Mouse (Mus musculus) MN1 (cell line): ENCODE measurements around the gene F11.

Source experiments
- DNase-seq: peaks from one replicate; pipeline ENCODE4 v3.0.0-alpha.2; 2016; ENCODE audit warnings: low spot score

F11 gene

DNA sequence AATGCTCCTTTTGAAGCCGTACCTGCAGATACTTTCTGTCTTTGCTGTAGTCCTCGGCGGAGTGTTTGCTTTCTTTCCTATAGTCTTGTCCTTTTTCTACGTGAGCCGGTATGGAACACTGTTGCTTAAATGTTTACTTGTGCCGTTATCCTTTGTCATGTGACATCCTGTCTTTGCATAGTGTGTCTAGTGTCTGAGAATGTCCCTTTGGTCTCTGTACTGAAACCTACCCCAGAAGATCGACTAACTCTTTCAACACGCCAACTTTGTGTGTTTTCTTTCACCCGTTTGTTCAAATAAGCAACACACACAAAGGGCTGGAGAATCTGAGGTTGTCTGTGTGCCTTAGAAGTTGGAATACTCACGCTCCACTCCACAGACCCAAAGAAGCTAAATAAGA, at the start of gene F11:
Gene F11 (minus strand): TSS at position 112 of the 400 bp plus-strand sequence.
- no peak for DNase-seq

DNA sequence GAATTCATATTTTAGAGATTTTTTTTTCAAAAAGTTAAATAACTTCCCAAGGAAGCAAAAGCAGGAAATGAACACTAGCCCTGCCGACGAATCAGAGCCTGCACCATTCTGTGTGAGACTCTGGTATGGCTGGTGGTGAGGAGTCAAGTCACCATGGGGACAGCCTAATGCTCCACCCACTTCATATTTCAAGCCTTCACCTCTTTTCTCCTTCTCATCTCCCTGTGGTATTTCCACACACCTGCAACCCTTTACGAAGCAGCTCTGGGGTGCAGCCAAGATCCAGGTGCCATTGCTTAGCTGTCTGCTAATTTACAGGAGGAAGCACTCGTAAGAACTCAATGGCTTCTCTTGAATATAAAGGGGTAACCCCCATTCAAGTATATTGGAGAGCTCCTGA, 49.1 kb upstream of the F11 start:
- no peak for DNase-seq

DNA sequence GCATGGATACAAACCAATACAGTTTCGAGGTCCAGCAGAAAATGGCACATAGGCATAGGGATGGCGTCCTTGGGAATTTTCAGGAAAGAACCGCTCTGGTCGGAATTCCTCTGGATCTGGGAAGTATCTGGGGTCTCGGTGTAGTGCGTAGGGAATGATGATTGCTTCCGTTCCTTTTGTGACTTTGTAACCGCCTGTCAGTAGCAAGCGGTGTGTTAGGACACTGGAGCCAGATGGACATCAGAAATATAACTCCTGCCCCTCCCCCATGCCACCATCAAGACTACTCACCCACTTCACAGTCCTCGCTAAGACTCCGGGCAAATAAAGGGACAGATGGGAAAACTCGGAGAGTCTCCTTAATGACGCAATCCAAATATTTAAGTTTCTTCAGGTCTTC, 46.5 kb upstream of the F11 start, which contains the start of gene Gm45753:
Gene Gm45753 (minus strand): TSS at position 101 of the 400 bp plus-strand sequence.
- no peak for DNase-seq

- DNase-seq = no peak
These were observed 43.6 kb upstream of the F11 start for GRCm38 (mm10) chr8:45305479-45305878.

GRCm38 (mm10) chr8:45304354-45304753, 42.5 kb upstream of the F11 start:
- no peak for DNase-seq

DNA sequence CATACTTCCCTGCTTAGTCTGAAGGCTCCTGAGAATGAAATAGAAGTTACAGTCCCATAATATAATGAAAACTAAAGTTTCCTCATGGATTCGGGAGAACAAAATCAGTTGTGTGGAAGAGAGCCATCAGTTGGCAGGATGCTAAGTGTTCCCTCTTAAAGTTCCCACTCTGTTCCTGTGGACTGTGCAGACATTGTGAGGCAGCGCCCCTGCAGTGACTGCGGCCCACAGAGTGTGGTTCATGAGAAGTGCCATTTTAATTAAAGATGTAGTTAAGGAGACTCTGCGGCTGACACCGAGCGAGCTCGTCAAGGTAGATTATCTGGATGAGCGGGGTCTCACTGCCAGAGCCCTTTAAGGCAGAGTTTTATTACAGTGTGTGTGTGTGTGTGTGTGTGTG, 40.6 kb upstream of the F11 start:
- no peak for DNase-seq

- DNase-seq = no peak
These were observed 33.4 kb upstream of the F11 start for GRCm38 (mm10) chr8:45295276-45295675.

DNA sequence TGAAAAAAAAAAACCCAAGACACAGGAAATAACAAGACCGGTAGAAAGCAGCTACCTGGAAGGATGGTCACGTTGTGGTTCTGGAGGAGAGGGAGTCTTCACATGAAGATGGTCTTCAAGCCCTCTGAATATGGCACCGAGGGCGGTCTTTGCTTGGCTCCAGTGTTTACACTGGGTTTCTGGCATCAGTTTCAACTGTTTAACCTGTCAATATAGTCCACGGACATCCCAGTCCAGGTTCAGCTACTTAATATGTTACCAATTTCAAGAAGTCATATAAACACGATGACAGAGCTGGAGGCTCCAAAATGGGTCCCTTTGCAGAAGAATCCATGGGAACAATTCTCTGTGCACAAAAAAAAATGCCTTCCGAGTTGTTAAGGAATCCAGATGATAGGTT, 32.9 kb upstream of the F11 start, which contains the start of gene Klkb1:
Gene Klkb1 (minus strand): TSS at position 173 of the 400 bp plus-strand sequence.
- no peak for DNase-seq

DNA sequence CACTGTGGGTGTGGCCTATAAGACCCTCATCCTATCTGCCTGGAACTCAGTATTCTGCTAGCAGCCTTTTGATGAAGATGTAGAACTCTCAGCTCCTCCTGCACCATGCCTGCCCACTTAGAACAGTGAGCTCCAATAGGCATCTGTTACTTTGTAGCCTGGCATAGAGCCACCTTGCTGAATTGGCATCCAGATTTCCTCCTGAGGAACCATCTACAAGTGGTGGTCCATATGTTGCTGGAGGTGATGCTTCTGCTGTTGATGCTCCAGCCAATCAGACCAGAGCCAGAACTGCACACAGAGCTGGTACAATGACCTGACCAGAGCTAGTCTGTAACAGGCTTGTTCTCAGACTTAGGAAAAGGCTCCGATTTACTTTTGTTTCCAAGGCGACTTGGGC, 30.0 kb upstream of the F11 start:
- no peak for DNase-seq

DNA sequence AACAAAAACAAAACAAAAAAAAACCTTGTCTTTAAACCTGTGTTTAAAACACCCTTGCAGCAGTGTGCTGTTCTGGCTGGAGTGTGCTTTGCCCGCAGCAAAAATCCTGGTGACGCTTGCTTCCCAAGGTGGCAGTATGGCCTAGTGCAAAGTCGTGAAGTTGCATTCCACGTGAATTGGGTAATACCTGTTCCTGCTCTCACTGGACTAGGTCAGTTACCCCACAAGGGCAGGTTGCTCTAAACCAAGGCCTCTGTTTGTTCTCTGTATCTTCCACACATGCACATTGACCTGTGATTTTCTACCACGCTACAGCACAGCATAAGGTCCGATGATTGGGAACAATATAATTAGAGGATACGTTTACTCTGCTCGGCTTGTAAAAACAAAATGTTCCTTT, 19.8 kb upstream of the F11 start:
- DNase-seq = no peak

- DNase-seq = no peak
These were observed 15.6 kb upstream of the F11 start for GRCm38 (mm10) chr8:45277453-45277852.

GRCm38 (mm10) chr8:45274317-45274716, 12.5 kb upstream of the F11 start:
- no peak for DNase-seq

DNA sequence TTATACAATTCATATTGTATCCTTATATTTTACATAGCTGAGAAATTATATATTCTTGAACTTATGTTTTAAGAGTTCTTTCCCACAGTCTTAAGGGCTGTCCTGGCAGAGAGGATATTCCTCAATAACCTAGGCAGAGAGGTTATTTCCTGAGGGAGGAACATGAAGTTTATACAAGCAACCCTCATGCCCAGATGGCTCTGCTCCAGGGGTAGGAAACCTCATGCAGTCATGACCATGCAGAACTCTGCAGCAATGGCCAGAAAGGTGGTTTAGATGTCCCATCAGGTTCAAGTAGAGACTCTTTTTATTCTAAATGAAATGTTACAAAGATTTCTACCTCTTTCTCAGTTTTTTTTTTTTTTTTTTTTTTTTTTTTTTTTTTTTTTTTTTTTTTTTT, 7.2 kb upstream of the F11 start:
- no peak for DNase-seq

- no peak for DNase-seq
These were observed 6.7 kb upstream of the F11 start for GRCm38 (mm10) chr8:45268485-45268884.

DNA sequence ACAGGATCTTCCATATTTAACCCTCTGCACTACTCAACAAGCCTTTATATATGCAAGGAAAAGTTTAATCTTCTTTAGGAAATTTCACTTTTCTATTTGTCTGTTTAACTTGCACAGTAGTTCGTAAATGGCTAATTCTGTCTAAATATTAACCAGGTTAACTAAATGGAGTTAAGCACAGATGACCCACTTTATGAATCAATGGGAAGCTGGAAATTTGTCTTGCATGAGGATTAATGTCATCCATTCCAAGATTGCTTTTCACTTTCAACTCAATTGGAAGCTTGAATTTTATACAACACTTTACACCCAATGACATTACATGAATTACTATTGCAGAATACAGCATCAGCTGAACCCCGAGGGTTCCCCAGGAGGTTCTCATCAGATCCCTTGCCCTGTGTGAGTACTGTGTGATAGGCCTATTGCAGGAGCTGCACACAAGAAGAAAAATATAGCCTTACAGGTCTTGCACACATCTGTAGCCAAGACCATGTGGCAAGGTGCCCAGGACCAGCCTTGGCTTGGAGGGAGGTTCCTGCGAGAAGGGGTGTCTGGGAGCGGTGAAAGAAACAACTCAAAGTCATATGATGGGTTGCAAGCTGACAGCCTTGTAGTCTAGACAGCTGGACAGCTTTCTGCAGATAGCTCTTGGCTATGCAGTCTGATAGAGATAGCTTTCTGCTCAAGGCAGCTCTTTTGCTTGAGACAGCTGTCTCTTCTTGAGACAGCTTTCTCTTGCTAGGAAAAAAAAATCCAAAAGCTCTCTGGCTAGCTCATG, 6.0 kb upstream of the F11 start:
- DNase-seq = no peak

DNA sequence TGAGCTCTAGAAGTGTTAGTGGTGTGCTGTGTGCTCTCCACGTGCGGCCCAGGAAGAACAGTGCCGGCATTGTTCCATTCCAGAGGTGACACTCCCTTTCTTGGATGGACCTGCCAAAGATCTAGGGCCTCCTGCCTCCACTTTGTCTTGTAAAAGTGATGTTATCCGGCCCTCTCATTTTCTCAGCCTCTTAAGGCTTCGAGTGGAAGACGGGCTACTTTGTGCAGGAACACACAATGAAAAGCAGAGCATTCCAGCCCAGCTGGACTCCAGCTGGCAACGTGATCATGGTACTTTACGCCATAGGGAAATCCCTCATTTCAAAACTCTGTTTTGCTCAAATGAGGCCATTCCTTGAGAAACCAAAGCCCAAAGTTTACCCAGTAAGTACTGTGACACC, 5.2 kb upstream of the F11 start:
- no peak for DNase-seq

GRCm38 (mm10) chr8:45264918-45265317, 3.1 kb upstream of the F11 start:
- no peak for DNase-seq

DNA sequence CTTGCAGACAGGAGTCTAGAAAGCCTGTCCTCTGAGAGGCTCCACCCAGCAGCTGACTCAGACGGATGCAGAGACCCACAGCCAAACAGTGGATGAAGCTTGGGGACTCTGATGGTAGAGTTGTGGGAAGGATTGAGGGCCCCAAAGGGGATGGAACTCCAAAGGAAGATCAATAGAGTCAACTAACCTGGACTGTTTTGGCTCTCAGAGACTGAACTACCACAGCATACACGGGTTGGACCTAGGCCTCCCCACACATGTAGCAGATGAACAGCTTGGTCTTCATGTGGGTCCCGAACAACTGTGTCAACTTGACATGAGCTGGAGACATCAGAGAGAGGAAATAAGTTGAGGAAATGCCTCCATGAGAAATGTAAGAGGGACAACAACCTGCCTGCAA, 1.0 kb upstream of the F11 start:
- no peak for DNase-seq

DNA sequence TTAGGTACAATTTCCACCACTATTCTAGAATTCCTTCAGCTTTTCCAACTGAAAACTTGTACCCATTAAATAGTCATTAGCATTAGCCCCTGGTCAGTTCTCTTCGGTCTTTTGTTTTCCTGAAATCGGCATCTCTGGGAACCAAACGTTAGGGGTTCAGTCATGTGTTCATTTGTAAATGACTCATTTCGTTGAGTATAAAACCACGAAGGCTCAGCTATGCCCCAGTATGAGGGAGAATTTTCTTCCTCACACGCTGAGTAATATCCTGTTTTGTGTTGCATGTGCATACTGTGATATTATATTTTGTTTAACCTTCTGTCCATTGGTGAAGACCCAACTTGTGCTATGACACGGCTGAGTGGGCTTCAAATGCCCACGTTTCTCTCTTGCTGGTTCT, 3.4 kb downstream of the F11 start:
- DNase-seq = no peak

DNA sequence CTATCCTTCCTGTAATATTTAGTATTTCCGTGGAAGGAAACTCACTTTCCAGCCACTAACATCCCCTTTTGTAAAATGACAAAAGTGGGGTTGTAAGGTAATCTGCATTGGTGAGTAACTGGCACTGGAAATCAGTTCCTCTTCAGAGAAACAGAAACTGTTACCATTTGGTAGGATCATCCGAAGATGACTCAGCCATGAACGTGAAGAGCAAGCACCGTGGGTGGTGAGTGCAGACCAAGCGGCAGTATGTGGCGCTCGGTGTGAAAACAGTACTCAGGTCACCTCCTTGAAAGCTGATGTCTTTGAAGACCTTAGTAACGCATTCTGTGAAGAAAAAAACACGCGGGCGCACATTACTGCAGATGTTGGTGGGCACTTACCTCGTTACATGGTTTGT, 6.8 kb downstream of the F11 start:
- DNase-seq = no peak

DNA sequence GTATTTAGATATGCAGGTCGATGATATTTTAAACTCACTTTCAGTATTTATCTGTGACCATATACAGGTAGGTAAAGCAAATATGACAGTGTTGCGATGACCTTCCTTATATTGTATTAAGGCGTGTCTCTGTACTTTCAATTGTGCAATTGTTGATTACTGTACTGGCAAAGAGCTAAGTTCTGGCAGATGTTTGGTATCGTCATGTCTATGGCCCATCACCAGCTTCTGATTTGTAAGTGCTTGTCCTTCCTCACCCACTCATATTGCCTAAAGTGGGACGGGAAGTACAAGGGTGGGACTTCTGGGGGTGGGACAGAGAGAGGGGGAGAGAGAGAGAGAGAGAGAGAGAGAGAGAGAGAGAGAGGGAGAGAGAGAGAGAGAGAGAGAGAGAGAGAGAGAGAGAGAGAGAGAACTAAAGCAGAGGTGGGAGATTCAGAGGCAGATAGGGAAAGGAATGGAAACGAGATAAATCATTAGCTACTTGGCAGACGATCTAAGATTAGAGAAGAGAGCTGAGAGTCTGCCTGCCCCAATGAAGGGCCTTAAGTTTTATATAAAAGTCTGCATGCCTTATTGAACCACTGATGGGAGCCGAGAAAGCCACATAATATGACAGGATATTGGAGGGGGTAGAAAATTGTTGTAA, 7.5 kb downstream of the F11 start:
- no peak for DNase-seq

DNA sequence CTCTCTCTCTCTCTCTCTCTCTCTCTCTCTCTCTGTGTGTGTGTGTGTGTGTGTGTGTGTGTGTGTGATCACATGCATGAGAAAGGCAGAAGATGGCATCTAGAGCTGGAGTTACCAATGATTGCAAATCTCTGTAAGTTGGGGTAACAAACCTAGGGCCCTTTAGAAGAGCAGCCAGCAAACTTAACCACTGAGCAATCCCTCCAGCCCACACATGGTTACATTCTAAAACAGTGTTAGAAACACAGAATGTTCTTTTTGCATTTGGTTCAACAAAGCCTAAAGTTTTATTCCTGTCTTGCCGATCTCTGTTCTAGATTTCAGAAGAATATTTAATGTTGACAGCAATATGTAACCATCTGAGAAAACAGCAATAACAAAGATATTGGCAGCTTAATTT, 8.2 kb downstream of the F11 start:
- no peak for DNase-seq

- no peak for DNase-seq
These were observed 8.7 kb downstream of the F11 start for GRCm38 (mm10) chr8:45253111-45253510.

DNA sequence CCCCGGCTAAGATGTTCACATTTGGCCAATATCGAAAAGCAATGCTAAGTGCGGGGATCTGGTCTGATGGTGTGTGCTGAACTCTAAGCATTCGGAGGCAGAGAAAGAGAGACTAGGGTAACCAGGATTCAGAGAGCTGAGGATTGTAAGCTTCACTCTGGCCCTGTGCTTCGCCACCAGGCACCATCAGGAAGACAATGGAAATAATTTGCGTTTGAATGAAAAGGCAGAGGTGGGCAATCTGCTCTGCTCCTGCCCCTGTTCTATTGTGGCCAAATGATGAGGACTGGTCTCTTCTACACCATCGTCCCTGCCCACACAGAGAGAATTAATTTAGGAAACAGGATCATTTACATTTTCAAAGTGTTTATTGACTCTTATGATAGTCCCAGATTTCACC, 15.5 kb downstream of the F11 start:
- DNase-seq = no peak
